Mouse (Mus musculus) CD8-positive naive resting alpha-beta T cell, adult 2 months (primary cell): Measurements from ENCODE around the gene Mboat2.

Source experiments
- DNase-seq, 2 experiments: peaks; one replicate each; pipeline ENCODE4 v3.0.0; 2022; ENCODE audit warnings: low read depth in 2 of 2, low spot score in 2 of 2

Gene Mboat2

GRCm38 (mm10) chr12:24830766-24831152 is at the start of gene Mboat2:
Gene Mboat2, plus strand, starts transcription at chr12:24830879.
- peak in 1 of 2 experiments; percentile 1 for DNase-seq

- no peak for DNase-seq
These were observed 46.9 kb upstream of the Mboat2 start for GRCm38 (mm10) chr12:24783735-24784134.

GRCm38 (mm10) chr12:24785882-24786281 is 44.8 kb upstream of the Mboat2 start:
- no peak for DNase-seq

- DNase-seq = no peak
These were observed 44.4 kb upstream of the Mboat2 start for GRCm38 (mm10) chr12:24786316-24786715.

GRCm38 (mm10) chr12:24789659-24790058 is 41.0 kb upstream of the Mboat2 start:
- no peak for DNase-seq

- no peak for DNase-seq
These were observed 19.4 kb upstream of the Mboat2 start for GRCm38 (mm10) chr12:24811230-24811629.

- DNase-seq = no peak
These were observed 18.8 kb upstream of the Mboat2 start for GRCm38 (mm10) chr12:24811906-24812305.

- no peak for DNase-seq
These were observed 7.8 kb upstream of the Mboat2 start for GRCm38 (mm10) chr12:24822831-24823230.

GRCm38 (mm10) chr12:24823636-24824354 is 6.9 kb upstream of the Mboat2 start:
- no peak for DNase-seq

- DNase-seq = no peak
These were observed 593 bp upstream of the Mboat2 start for GRCm38 (mm10) chr12:24830086-24830485.

GRCm38 (mm10) chr12:24831153-24831963 is 679 bp downstream of the Mboat2 start:
- peak; percentile 15 to 24 for DNase-seq

GRCm38 (mm10) chr12:24831964-24832427 is 1.3 kb downstream of the Mboat2 start:
- peak in 1 of 2 experiments; percentile 15 for DNase-seq

- no peak for DNase-seq
These were observed 1.8 kb downstream of the Mboat2 start for GRCm38 (mm10) chr12:24832438-24832837.

- no peak for DNase-seq
These were observed 7.3 kb downstream of the Mboat2 start for GRCm38 (mm10) chr12:24837947-24838346.

GRCm38 (mm10) chr12:24841115-24841879 is 10.6 kb downstream of the Mboat2 start:
- no peak for DNase-seq

GRCm38 (mm10) chr12:24842299-24842910 is 11.7 kb downstream of the Mboat2 start:
- DNase-seq = no peak

GRCm38 (mm10) chr12:24843395-24844072 is 12.9 kb downstream of the Mboat2 start:
- no peak for DNase-seq

- DNase-seq = no peak
These were observed 14.7 kb downstream of the Mboat2 start for GRCm38 (mm10) chr12:24845344-24845743.

GRCm38 (mm10) chr12:24848107-24848506 is 17.4 kb downstream of the Mboat2 start:
- DNase-seq = no peak

GRCm38 (mm10) chr12:24857354-24857753 is 26.7 kb downstream of the Mboat2 start:
- DNase-seq = no peak
